Mouse (Mus musculus): ENCODE results near the gene Mmd2. TPM values are rescaled to one million over a fixed set of nuclear protein-coding genes. Genes with fewer than 3 reads are reported as not detected.

The Mmd2 gene
- polyA plus RNA-seq, 1 experiment: not detected

DNA sequence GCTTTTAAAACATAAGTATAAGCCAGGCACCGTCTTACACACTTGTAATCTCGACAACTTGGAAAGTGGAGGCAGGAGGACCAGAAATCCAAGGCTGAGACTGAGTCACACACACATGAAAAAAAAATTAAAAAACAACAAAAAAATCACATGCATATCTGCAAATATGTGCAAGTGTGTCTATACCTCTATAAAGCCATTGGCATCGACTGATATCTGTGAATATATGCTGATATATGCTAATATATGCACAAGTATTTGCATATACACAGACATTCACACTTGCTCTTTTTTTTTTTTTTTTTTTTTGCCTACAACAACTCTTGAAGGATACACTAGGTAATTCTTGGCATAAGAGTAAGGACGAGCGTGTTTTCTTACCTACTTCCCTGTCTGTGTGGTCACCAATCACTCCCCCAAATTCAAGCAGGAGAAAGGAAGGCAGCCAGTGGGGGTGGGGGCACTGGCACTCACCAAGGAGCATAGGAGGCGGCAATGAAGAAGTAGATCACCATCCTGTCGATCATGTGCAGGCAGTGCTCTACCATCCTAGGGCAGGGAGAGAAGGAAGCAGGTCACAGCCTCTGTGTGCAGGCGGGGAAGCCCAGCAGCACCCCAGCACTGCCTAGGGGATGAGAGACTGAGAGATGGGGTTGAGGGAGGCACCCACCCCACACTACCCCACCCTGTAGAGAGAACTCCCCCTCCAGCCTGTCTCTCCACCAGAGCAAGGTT, 34.1 kb downstream of the Mmd2 start:
- no peak for TF ChIP-seq GATA1 (IDR thresholded peaks at IDR 0.05; ENCODE audit: low read length)

GRCm38 (mm10) chr5:142564606-142565005, 44.0 kb downstream of the Mmd2 start:
- no peak for TF ChIP-seq GATA1 (IDR thresholded peaks at IDR 0.05; ENCODE audit: low read length)

GRCm38 (mm10) chr5:142560261-142560660, 48.3 kb downstream of the Mmd2 start:
- TF ChIP-seq GATA1 (IDR thresholded peaks at IDR 0.05; ENCODE audit: low read length): no peak

DNA sequence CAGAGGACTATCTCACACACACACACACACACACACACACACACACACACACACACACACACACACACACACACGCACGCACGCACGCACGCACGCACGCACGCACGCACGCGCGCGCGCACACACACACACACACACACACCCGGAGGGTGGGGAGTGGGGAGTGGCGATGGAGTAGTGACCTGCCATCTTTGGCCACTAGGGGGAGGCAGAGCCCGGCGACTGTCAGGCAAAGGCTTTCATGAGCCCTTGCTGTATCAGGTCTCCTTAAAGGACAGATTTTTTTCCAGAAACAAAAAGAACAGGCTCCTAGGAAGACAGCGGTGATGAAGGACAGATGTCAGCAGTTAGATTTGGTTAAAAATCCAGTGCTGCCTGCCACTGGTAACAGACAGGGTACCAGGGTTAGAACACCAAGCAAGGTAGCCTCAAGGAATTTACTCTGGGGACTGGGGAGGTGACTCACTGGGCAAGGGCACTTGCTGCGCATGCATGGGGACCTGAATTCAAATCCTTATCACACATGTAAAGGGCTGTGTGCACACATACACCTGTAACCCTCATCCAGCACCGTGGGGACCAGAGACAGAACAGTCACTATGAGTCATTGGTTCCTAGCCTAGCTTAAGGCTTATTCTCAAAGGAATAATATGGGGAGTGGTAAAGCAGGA, 51.1 kb downstream of the Mmd2 start:
- TF ChIP-seq GATA1 (IDR thresholded peaks at IDR 0.05; ENCODE audit: low read length): no peak

DNA sequence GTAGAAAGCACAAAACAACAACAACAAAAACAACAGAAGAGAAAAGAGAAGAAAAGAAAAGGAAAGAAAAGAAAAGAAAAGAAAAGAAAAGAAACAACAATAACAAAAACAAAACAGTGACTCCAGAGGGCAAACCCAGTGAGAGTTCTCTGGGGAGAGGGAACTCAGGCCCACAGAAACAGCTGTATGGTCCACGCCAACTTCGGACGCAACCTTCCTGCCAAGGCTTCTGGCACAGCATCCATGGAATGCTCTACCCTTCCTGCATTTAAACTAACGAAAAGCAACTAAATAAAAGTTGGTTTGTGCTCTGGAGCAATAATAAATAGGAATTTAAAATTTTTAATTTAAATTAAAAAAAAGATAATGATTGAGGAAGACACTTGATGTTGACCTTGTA, 51.9 kb downstream of the Mmd2 start:
- no peak for TF ChIP-seq GATA1 (IDR thresholded peaks at IDR 0.05; ENCODE audit: low read length)

DNA sequence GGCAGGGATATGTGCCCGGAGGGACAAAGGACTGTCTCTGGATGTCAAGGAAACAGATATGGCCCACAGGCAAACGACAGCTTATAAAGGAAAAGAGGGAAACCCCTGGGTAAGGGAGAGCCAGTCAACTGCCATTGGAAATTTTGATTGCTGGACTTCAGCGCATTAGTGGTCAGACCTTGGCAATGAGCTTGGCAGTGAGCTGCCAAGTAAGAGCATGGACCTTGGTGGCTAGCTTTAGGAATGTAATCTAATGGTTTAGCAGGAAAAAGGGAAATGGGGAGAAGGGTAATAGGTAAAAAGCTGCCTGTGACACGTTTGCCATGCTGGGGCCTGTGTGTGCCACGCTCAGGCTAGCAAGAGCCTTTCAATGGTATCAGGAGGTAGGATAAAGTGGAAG, 52.7 kb downstream of the Mmd2 start:
- no peak for TF ChIP-seq GATA1 (IDR thresholded peaks at IDR 0.05; ENCODE audit: low read length)

GRCm38 (mm10) chr5:142550706-142551652, 57.6 kb downstream of the Mmd2 start, which contains the start of gene Radil:
TSS of gene Radil (minus strand) at chr5:142551098.
- no peak for TF ChIP-seq GATA1 (IDR thresholded peaks at IDR 0.05; ENCODE audit: low read length)

DNA sequence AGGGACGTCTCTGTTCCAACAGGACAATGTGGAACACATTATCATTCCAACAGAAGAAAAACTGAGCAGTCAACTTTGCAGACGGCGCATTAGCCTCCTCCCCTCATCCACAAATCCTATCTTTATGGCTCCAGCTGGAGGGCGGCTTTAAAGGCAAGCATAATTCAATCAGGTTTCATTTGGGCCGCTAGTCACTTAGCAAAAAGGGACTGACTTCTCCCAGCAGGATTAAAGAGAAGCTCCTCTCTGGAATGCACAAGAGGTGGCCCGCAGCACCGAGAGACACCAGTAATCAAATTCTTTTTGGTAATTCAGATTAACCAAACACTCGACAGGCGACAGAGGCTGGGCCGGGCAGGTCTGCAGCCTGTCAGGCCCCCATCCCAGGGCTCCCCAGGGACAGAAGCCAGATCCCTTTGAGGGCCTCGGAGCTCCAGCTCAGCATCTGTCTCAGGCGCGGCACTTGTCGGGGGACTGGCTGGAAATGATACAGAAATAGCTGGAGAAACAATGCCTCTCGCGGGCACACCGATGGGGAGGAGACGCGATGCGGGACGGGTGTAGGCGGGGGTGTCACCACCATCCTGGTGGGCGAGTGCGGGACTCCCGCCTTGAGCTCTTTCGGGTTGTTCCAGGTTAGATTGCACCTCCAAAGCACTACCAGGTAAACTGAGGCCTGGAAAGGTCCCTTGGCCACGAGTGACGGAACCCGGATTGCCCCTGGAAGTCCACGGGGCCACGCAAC, 58.5 kb downstream of the Mmd2 start:
- TF ChIP-seq GATA1 (IDR thresholded peaks at IDR 0.05; ENCODE audit: low read length): no peak

DNA sequence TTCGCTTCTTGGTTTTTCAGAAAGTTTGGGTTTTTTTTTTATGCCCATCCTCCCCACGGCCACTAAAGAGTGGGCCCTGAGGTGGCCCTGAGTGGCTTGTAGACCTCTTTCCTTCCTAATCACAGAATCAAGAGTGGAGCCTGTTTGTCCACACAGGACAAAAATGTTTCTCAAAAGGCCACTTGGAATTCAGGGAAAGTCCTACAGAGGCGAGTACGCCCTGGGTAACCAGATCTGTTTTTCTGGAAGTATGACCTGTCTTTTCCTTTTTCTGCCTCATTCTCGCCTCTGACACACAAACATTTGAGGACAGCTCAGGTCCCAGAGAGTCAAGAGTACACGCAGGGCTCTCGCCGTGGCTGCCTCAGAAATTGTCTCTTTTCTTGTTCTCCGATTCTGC, 59.2 kb downstream of the Mmd2 start:
- TF ChIP-seq GATA1 (IDR thresholded peaks at IDR 0.05; ENCODE audit: low read length): no peak

- TF ChIP-seq GATA1 (IDR thresholded peaks at IDR 0.05; ENCODE audit: low read length): no peak
These were observed 61.5 kb downstream of the Mmd2 start for GRCm38 (mm10) chr5:142547066-142547465.

- no peak for TF ChIP-seq GATA1 (IDR thresholded peaks at IDR 0.05; ENCODE audit: low read length)
These were observed 62.3 kb downstream of the Mmd2 start for GRCm38 (mm10) chr5:142546344-142546743.

DNA sequence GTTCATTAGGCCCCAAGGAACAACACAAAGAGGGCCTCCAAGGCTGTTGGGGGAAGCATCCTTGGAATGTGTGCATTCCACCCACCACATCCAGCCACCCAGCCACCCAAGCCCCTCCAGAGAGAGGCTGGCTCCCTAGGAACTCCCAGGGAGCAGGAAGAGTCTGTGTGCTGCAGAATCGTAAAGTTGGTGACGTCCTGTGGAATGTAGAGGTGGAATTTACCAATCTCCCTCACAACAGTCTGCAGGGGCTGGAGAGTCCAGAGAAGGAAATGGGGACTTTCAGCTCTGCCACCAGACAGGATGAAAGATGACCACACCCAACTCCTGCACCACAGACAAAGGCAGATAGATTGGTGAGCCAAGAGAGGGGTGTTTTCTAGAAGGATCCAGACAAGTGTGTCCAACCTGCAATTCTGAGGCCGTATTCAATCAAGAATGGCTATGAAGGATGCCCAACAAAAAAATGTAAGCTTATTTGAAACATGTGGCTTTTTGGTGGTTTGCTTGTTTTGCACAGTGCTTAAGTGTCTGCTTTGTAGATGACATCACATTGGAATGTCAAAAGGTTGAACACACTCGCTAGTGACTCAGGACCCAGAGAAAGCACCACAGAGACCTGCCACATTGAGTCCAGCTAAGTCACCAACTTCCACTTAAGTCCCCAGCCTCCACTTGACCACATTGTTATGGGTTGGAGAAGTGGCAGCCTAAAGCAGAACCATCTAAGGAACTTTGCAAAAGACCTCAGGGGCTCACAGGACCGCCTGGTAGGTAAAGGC, 63.4 kb downstream of the Mmd2 start:
- TF ChIP-seq GATA1 (IDR thresholded peaks at IDR 0.05; ENCODE audit: low read length): no peak

- TF ChIP-seq GATA1 (IDR thresholded peaks at IDR 0.05; ENCODE audit: low read length): no peak
These were observed 71.3 kb downstream of the Mmd2 start for GRCm38 (mm10) chr5:142537286-142537685.

- TF ChIP-seq GATA1 (IDR thresholded peaks at IDR 0.05; ENCODE audit: low read length): no peak
These were observed 73.2 kb downstream of the Mmd2 start for GRCm38 (mm10) chr5:142535388-142535787.

Measured in G1E-ER4 (cell line).